Mouse (Mus musculus): ENCODE data around the gene 2610528J11Rik.

DNA sequence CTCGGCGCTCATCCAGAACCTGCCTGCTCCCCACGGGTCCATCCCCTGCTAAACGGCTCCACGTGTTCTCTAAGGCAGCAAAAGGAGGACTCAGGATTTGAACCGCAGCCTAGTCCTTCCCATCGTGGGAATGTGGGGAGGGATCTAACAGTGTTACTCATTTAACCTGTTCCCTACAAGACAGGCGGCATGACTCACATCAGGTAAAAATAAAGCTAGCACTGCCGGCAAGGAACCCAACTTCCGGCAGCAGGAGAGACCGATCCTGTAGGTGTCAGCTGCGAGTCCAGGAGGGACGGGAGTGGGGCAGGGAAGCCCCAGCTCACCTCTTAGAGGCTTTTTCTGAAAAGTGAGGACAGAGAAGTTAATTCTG is 16.3 kb downstream of the 2610528J11Rik start:
- no peak for TF ChIP-seq CTCF (IDR thresholded peaks at IDR 0.05; ENCODE audit: low read depth, low read length)
- no peak for TF ChIP-seq GATA2 (IDR thresholded peaks at IDR 0.05; ENCODE audit: borderline replicate concordance, low read depth, low read length)

Measured in G1E (cell line).